Mouse (Mus musculus) MEL (cell line): ENCODE measurements around the gene Rheb. TPM values are rescaled to one million over a fixed set of nuclear protein-coding genes. Genes with fewer than 3 reads are reported as not detected.

Source experiments
- DNase-seq: peaks from one replicate; pipeline ENCODE4 v3.0.0; 2011; ENCODE audit warnings: low read depth, low spot score
- H3K27ac ChIP-seq: 2 replicates; pipeline ENCODE4 v1.5.1; 2012; ENCODE audit warnings: low read depth, mild to moderate bottlenecking, control low read depth, low read length, moderate library complexity; ENCODE audit not compliant: control insufficient read depth
- H3K27me3 ChIP-seq, 2 experiments: fragments of 150-350 bp in 1 of 2; sonication (generic) in 1 of 2; 2 replicates each; pipeline ENCODE4 v1.6.1; 2012; ENCODE audit warnings: low read length in 2 of 2, mild to moderate bottlenecking in 2 of 2, improper control_type of control experiment in 1 of 2, moderate library complexity in 1 of 2; ENCODE audit not compliant: insufficient read depth in 2 of 2, control insufficient read depth in 1 of 2
- H3K36me3 ChIP-seq, 2 experiments: 2 replicates each; pipeline ENCODE4 v1.6.1; 2012 to 2014; ENCODE audit warnings: low read length in 2 of 2, improper control_type of control experiment in 1 of 2, inconsistent platforms in 1 of 2, mild to moderate bottlenecking in 1 of 2; ENCODE audit not compliant: insufficient read depth in 2 of 2, control insufficient read depth in 1 of 2
- H3K4me1 ChIP-seq, 2 experiments: fragments of 150-350 bp in 1 of 2; sonication (generic) in 1 of 2; 2 replicates each; pipeline ENCODE4 v1.6.1; 2012; ENCODE audit warnings: low read length in 2 of 2, improper control_type of control experiment in 1 of 2, mild to moderate bottlenecking in 1 of 2; ENCODE audit not compliant: insufficient read depth in 2 of 2, control insufficient read depth in 1 of 2
- H3K4me3 ChIP-seq, 2 experiments: fragments of 150-350 bp in 1 of 2; sonication (generic) in 1 of 2; 2 replicates each; pipeline ENCODE4 v1.5.1; 2012; ENCODE audit warnings: low read depth in 2 of 2, low read length in 2 of 2, mild to moderate bottlenecking in 2 of 2, moderate library complexity in 2 of 2, control low read depth in 1 of 2, improper control_type of control experiment in 1 of 2; ENCODE audit not compliant: control insufficient read depth in 1 of 2, insufficient read depth in 1 of 2
- H3K79me2 ChIP-seq: 2 replicates; pipeline ENCODE4 v1.6.1; 2012; ENCODE audit warnings: mild to moderate bottlenecking, low read length, moderate library complexity; ENCODE audit not compliant: control insufficient read depth, poor library complexity, insufficient read depth
- H3K9ac ChIP-seq: 2 replicates; pipeline ENCODE4 v1.6.1; 2012; ENCODE audit warnings: low read depth, mild to moderate bottlenecking, control low read depth, low read length, moderate library complexity; ENCODE audit not compliant: control insufficient read depth, poor library complexity, severe bottlenecking
- H3K9me3 ChIP-seq: fragments of 150-350 bp; sonication (generic); replicated peaks from 2 replicates; pipeline ENCODE4 v1.6.1; 2012; ENCODE audit warnings: mild to moderate bottlenecking, low read length, improper control_type of control experiment, moderate library complexity; ENCODE audit not compliant: insufficient read depth
- BHLHE40 ChIP-seq: IDR thresholded peaks from 2 replicates; pipeline ENCODE4 v1.6.1; 2012; ENCODE audit warnings: low read depth, mild to moderate bottlenecking, inconsistent platforms, low read length, improper control_type of control experiment, borderline replicate concordance
- CHD1 ChIP-seq: IDR thresholded peaks from 2 replicates; pipeline ENCODE4 v1.6.1; 2012; ENCODE audit warnings: low read depth, mild to moderate bottlenecking, inconsistent platforms, low read length, improper control_type of control experiment
- E2F4 ChIP-seq: IDR thresholded peaks from 2 replicates; pipeline ENCODE4 v1.6.1; 2011; ENCODE audit warnings: low read depth, low read length, improper control_type of control experiment, borderline replicate concordance
- EP300 ChIP-seq, 2 experiments: IDR thresholded peaks; 2 replicates each; pipeline ENCODE4 v1.6.1; 2011; ENCODE audit warnings: improper control_type of control experiment in 2 of 2, low read length in 2 of 2, low read depth in 1 of 2, mild to moderate bottlenecking in 1 of 2
- GABPA ChIP-seq: IDR thresholded peaks from 2 replicates; pipeline ENCODE4 v1.6.1; 2012; ENCODE audit warnings: low read depth, mild to moderate bottlenecking, inconsistent platforms, low read length, improper control_type of control experiment, moderate library complexity
- GATA1 ChIP-seq: IDR thresholded peaks from 2 replicates; pipeline ENCODE4 v1.6.1; 2011; ENCODE audit warnings: low read depth, low read length, improper control_type of control experiment
- JUND ChIP-seq: IDR thresholded peaks from 2 replicates; pipeline ENCODE4 v1.6.1; 2011; ENCODE audit warnings: low read depth, mild to moderate bottlenecking, improper control_type of control experiment, low read length
- KAT2A ChIP-seq: conservative IDR thresholded peaks from 2 replicates; pipeline ENCODE4 v1.6.1; 2012; ENCODE audit warnings: low read depth, low read length, improper control_type of control experiment, inconsistent platforms
- MAFK ChIP-seq: IDR thresholded peaks from 2 replicates; pipeline ENCODE4 v1.6.1; 2011; ENCODE audit warnings: low read depth, mild to moderate bottlenecking, low read length, improper control_type of control experiment, borderline replicate concordance
- MAX ChIP-seq: IDR thresholded peaks from 2 replicates; pipeline ENCODE4 v1.6.1; 2011; ENCODE audit warnings: low read length, improper control_type of control experiment
- MEF2A ChIP-seq: IDR thresholded peaks from 2 replicates; pipeline ENCODE4 v1.6.1; 2014; ENCODE audit warnings: low read depth, mild to moderate bottlenecking, inconsistent platforms, low read length, improper control_type of control experiment; ENCODE audit not compliant: poor library complexity, insufficient replicate concordance, severe bottlenecking; ENCODE audit errors: extremely low read depth
- MXI1 ChIP-seq: IDR thresholded peaks from 2 replicates; pipeline ENCODE4 v1.6.1; 2011; ENCODE audit warnings: mild to moderate bottlenecking, low read depth, low read length, improper control_type of control experiment
- MYB ChIP-seq: IDR thresholded peaks from 2 replicates; pipeline ENCODE4 v1.6.1; 2011; ENCODE audit warnings: mild to moderate bottlenecking, low read depth, low read length, improper control_type of control experiment
- MYC ChIP-seq: IDR thresholded peaks from 2 replicates; pipeline ENCODE4 v1.6.1; 2011; ENCODE audit warnings: low read depth, mild to moderate bottlenecking, low read length, improper control_type of control experiment, moderate library complexity
- NELFE ChIP-seq: IDR thresholded peaks from 2 replicates; pipeline ENCODE4 v1.6.1; 2011; ENCODE audit warnings: low read depth, low read length, improper control_type of control experiment
- NRF1 ChIP-seq: IDR thresholded peaks from 2 replicates; pipeline ENCODE4 v1.6.1; 2014; ENCODE audit warnings: low read depth, mild to moderate bottlenecking, inconsistent platforms, low read length, improper control_type of control experiment, moderate library complexity; ENCODE audit not compliant: poor library complexity, insufficient read depth, severe bottlenecking
- POLR2A ChIP-seq, 2 experiments: IDR thresholded peaks; 2 replicates each; pipeline ENCODE4 v1.6.1; 2011 to 2012; ENCODE audit warnings: low read length in 2 of 2, mild to moderate bottlenecking in 2 of 2, control low read depth in 1 of 2, improper control_type of control experiment in 1 of 2, low read depth in 1 of 2, moderate library complexity in 1 of 2; ENCODE audit not compliant: control insufficient read depth in 1 of 2, insufficient read depth in 1 of 2, poor library complexity in 1 of 2
- POLR2AphosphoS2 ChIP-seq: IDR thresholded peaks from 2 replicates; pipeline ENCODE4 v1.6.1; 2011; ENCODE audit warnings: low read length, improper control_type of control experiment
- POLR2AphosphoS5 ChIP-seq: IDR thresholded peaks from 2 replicates; pipeline ENCODE4 v1.6.1; 2012; ENCODE audit warnings: low read depth, borderline replicate concordance, mild to moderate bottlenecking, inconsistent platforms, low read length, moderate library complexity, mixed read lengths
- RAD21 ChIP-seq: IDR thresholded peaks from 2 replicates; pipeline ENCODE4 v1.6.1; 2011; ENCODE audit warnings: mild to moderate bottlenecking, low read depth, low read length, improper control_type of control experiment
- RCOR1 ChIP-seq: IDR thresholded peaks from 2 replicates; pipeline ENCODE4 v1.6.1; 2012; ENCODE audit warnings: low read depth, mild to moderate bottlenecking, inconsistent platforms, low read length, improper control_type of control experiment
- SIN3A ChIP-seq: IDR thresholded peaks from 2 replicates; pipeline ENCODE4 v1.6.1; 2012; ENCODE audit warnings: low read length, improper control_type of control experiment, inconsistent platforms
- SMC3 ChIP-seq: IDR thresholded peaks from 2 replicates; pipeline ENCODE4 v1.6.1; 2011; ENCODE audit warnings: low read depth, low read length, improper control_type of control experiment
- TAL1 ChIP-seq: IDR thresholded peaks from 2 replicates; pipeline ENCODE4 v1.6.1; 2012; ENCODE audit warnings: mild to moderate bottlenecking, inconsistent platforms, low read length, moderate library complexity, mixed read lengths
- TBP ChIP-seq: IDR thresholded peaks from 2 replicates; pipeline ENCODE4 v1.8.0; 2011; ENCODE audit warnings: low read depth, low read length, improper control_type of control experiment
- TCF12 ChIP-seq: IDR thresholded peaks from 2 replicates; pipeline ENCODE4 v1.6.1; 2014; ENCODE audit warnings: low read depth, mild to moderate bottlenecking, inconsistent platforms, low read length, improper control_type of control experiment, moderate library complexity
- USF1 ChIP-seq: IDR thresholded peaks from 2 replicates; pipeline ENCODE4 v1.6.1; 2014; ENCODE audit warnings: low read depth, mild to moderate bottlenecking, inconsistent platforms, low read length, improper control_type of control experiment, moderate library complexity
- USF2 ChIP-seq, 2 experiments: IDR thresholded peaks; 2 replicates each; pipeline ENCODE4 v1.6.1; 2011 to 2012; ENCODE audit warnings: improper control_type of control experiment in 2 of 2, low read length in 2 of 2, borderline replicate concordance in 1 of 2, inconsistent platforms in 1 of 2, low read depth in 1 of 2, mild to moderate bottlenecking in 1 of 2; ENCODE audit not compliant: insufficient read depth in 1 of 2
- ZC3H11A ChIP-seq: IDR thresholded peaks from 2 replicates; pipeline ENCODE4 v1.6.1; 2012; ENCODE audit warnings: low read depth, mild to moderate bottlenecking, inconsistent platforms, low read length, improper control_type of control experiment
- ZKSCAN1 ChIP-seq: IDR thresholded peaks from 2 replicates; pipeline ENCODE4 v1.6.1; 2012; ENCODE audit warnings: low read depth, mild to moderate bottlenecking, inconsistent platforms, low read length, improper control_type of control experiment, moderate library complexity
- polyA plus RNA-seq, 2 experiments: library from polyadenylated mRNA; stranded (reverse) in 1 of 2; unstranded in 1 of 2; fragments of >175 nt in 1 of 2; fragments of >200 nt in 1 of 2; gene quantifications; 2 replicates each; pipeline versions ENCODE4 v1.2.1 to v1.2.4; 2012; ENCODE audit warnings: low replicate concordance in 2 of 2, low read depth in 1 of 2; ENCODE audit not compliant: insufficient read length in 2 of 2, insufficient read depth in 1 of 2, missing spikeins in 1 of 2
- total RNA-seq: library from RNA; depleted of rRNA; stranded (reverse); fragments of 300-350 nt; gene quantifications from 2 replicates; pipeline ENCODE4 v1.2.3, GENCODE M21; 2012

Rheb gene
- total and polyA plus RNA-seq, 3 experiments, result 61.3 to 731 (median 114) TPM

DNA sequence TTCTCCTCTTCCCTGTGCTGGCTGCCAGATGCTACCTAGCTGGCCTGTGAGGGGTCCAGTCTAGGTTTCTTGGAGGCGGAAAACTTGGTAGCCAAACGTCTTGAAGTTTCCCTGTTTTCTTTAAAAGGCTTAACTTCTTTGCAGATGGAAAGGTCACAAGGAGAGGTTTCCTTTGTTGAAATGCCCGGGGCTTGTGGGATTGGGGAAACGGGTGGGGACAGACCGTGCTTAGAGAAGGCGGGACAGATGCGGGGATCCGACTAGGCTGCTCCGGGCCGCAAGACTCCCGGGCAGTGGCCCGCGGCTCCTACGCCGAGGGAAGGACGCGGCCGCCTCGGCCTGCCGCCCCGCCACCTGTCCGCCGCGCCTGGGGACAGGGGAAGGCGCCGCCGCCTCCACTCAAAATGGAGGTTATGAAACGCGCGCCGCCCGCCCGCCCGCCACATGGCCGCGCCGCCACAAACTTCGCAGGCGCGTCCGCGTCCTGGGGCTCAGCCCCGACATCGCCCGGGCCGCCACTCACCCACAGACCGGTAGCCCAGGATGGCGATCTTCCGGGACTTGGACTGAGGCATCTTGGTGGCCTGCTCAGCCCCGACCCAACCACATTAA, 656 bp downstream of the Rheb start:
- no peak for TF ChIP-seq EP300 (IDR thresholded peaks at IDR 0.05; ENCODE audit: low read depth in 1 of 2, low read length in 2 of 2)
- no peak for TF ChIP-seq GATA1
- TF ChIP-seq MEF2A, result no peak
- no peak for TF ChIP-seq ZC3H11A
- no peak for TF ChIP-seq GABPA
- TF ChIP-seq POLR2A (IDR thresholded peaks at IDR 0.05; ENCODE audit: control insufficient read depth in 1 of 2, insufficient read depth in 1 of 2, low read depth in 1 of 2, low read length in 2 of 2, poor library complexity in 1 of 2), result peak in 1 of 2 experiments; percentile 47; a peak in 1 of 4 replicates
- TF ChIP-seq NELFE, result no peak
- TF ChIP-seq MYB, result no peak; the same call in 1 of the 2 replicates
- TF ChIP-seq JUND, result no peak
- peak; percentile 89; the same call in 1 of the 2 replicates for TF ChIP-seq CHD1
- 0 out of 2 replicates have a peak, but pooled peaks have one; percentile 15 for TF ChIP-seq MYC
- TF ChIP-seq, all 39 proteins: peak for 3

DNA sequence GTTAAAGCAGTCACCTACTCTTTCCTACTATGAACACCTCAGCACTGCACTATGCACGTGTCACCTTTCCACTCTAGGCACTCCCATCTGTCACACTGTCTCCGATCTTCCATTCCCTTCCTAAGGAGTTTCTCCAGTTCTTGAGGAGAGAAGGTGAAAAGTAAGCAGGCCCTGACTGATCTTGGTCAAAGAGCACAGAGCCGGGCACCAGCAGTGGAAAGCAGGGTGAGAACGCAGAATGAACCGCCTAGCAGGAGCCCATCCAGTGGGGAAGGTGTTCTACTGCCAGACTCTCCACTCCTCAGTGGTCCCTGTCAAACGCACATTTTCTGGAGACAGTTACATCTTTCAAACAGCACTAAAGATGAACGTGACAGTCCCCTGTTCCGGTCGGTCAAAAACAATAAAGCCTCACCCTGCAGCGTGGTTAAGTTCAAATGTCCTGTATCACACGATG, 1.4 kb downstream of the Rheb start:
- Histone ChIP-seq H3K4me3 (peak overlapping the region; percentile 94 to 96), H3K4me1 (peaks cover 24% of the 10 kb centered on the region in 2 experiments), H3K9me3 (no peaks in the 10 kb centered on the region), H3K27ac (peak overlapping the region; percentile 98), H3K27me3 (no peaks in the 10 kb centered on the region), H3K36me3 (peaks cover 7 to 42% of the 10 kb centered on the region in 2 experiments)
- TF ChIP-seq TCF12 (no peak), MAFK (no peak), TAL1 (no peak), POLR2A (IDR thresholded peaks at IDR 0.05; ENCODE audit: control insufficient read depth in 1 of 2, insufficient read depth in 1 of 2, low read depth in 1 of 2, low read length in 2 of 2, poor library complexity in 1 of 2) (no peak), NRF1 (no peak), MAX (peak; percentile 50; the same call in 1 of the 2 replicates), ZKSCAN1 (no peak), SIN3A (peak; percentile 17; the same call in 1 of the 2 replicates), JUND (no peak), KAT2A (no peak), SMC3 (no peak), E2F4 (no peak), MXI1 (peak; percentile 91), BHLHE40 (no peak), EP300 (IDR thresholded peaks at IDR 0.05; ENCODE audit: low read depth in 1 of 2, low read length in 2 of 2) (no peak), POLR2AphosphoS5 (no peak), USF2 (IDR thresholded peaks at IDR 0.05; ENCODE audit: borderline replicate concordance in 1 of 2, insufficient read depth in 1 of 2, low read depth in 1 of 2, low read length in 2 of 2) (no peak), RCOR1 (no peak), TBP (no peak), CHD1 (no peak), RAD21 (no peak), POLR2AphosphoS2 (no peak), USF1 (no peak), MYC (no peak)
- TF ChIP-seq, all 39 proteins: peak for 3
- Histone ChIP-seq H3K79me2 (peaks cover 58% of the 10 kb centered on the region), H3K9ac (peak overlapping the region; percentile 99)
- peak; percentile 52 for DNase-seq

More for the DNA sequence above, 656 bp downstream of the Rheb start:
- Histone ChIP-seq H3K9ac (peak overlapping the region; percentile 99), H3K27ac (peak overlapping the region; percentile 98), H3K4me3 (peak overlapping the region; percentile 94 to 96), H3K4me1 (peaks cover 24% of the 10 kb centered on the region in 2 experiments), H3K79me2 (peaks cover 50% of the 10 kb centered on the region), H3K9me3 (no peaks in the 10 kb centered on the region), H3K36me3 (peaks cover 2 to 38% of the 10 kb centered on the region in 2 experiments), H3K27me3 (no peaks in the 10 kb centered on the region)
- DNase-seq, result no peak
